Mouse (Mus musculus) CD4-positive naive resting alpha-beta T cell, adult 57 days (primary cell): ENCODE results near the gene Lipe. TPM values are rescaled to one million over a fixed set of nuclear protein-coding genes. Genes with fewer than 3 reads are reported as not detected.

Experiments used
- total RNA-seq: library from RNA; stranded (reverse); gene quantifications from one replicate; pipeline ENCODE4 v1.2.4, GENCODE M21; 2023

The Lipe gene
- total RNA-seq: 14.6 TPM

GRCm38 (mm10) chr7:25398610-25399009 lies at the start of gene Lipe:
Lipe (minus strand) TSS chr7:25398710.

DNA sequence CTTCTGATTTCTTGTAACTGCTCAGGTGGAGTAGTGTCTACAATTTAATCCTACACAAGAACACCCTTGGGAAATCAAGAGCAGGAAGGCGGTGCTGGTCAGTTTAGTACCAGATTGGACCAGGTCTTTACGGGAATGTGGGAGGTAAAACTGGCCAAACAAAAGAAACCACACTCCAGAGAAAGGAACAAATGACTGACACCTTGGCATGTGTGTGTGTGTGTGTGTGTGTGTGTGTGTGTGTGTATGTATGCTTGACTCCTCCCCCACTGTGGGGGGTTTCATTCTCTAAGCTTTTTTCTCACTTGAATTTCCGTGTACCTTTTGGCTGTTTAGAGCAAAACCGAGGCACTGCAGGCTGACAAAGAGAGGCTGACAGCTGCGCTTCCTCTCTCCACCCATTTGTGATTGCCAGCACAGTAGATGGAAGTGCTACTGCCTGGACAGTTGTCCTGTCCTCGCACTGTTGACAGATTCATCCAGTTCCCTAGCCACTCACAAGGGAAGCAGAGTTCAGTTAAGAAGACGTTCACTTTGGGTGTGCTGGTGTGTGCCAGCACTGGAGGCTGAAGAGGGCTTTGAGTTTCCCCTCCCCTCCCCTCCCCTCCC lies 14.4 kb upstream of the Lipe start, which contains the start of gene Cxcl17:
Gene Cxcl17, minus strand, starts transcription at position 54 of the 609 bp plus-strand sequence.

GRCm38 (mm10) chr7:25369058-25369749 lies 29.3 kb downstream of the Lipe start, which contains the start of gene Cnfn:
Cnfn (minus strand) TSS chr7:25369724.

Other genes starting within 250 kb of the Lipe start
- 16.6 TPM for gene Pou2f2, start 219.0 kb downstream of the Lipe start, total RNA-seq
- 100 TPM for gene Dedd2, start 178.1 kb downstream of the Lipe start, total RNA-seq
- 18.2 TPM for gene Zfp526, start 177.3 kb downstream of the Lipe start, total RNA-seq
- gene Gsk3a, start 160.9 kb downstream of the Lipe start, total RNA-seq: 84.8 TPM
- gene Erf, start 147.9 kb downstream of the Lipe start, total RNA-seq: 41.5 TPM
- 318 TPM for gene Cic, start 131.0 kb downstream of the Lipe start, total RNA-seq
- 9.2 TPM for gene Pafah1b3, start 100.7 kb downstream of the Lipe start, total RNA-seq
- not detected for gene Prr19, start 97.3 kb downstream of the Lipe start, total RNA-seq
- not detected for gene Tmem145, start 92.6 kb downstream of the Lipe start, total RNA-seq
- gene Megf8, start 81.5 kb downstream of the Lipe start, total RNA-seq: 1.1 TPM
- gene Cnfn, start 29.0 kb downstream of the Lipe start, total RNA-seq: not detected
- gene Cxcl17, start 14.2 kb upstream of the Lipe start, total RNA-seq: not detected
- gene Ceacam1, start 78.9 kb upstream of the Lipe start, total RNA-seq: 2.2 TPM
- gene Ceacam2, start 141.1 kb upstream of the Lipe start, total RNA-seq: not detected
- gene Erich4, start 217.2 kb upstream of the Lipe start, total RNA-seq: not detected
- 67.2 TPM for gene Dmac2, start 220.7 kb upstream of the Lipe start, total RNA-seq
- gene B3gnt8, start 227.9 kb upstream of the Lipe start, total RNA-seq: 0.68 TPM